Mouse (Mus musculus): ENCODE data around the gene Mpv17. TPM values are rescaled to one million over a fixed set of nuclear protein-coding genes. Genes with fewer than 3 reads are reported as not detected.

Mpv17 gene
- polyA plus RNA-seq (2017; shearing (Covaris generic)) = 10 to 100 TPM; 40.8 to 67.2 (median 64.2) TPM

GRCm38 (mm10) chr5:31154152-31154553 is at the start of gene Mpv17:
Gene Mpv17 (minus strand): TSS chr5:31154251.
- peak; percentile 97 for ATAC-seq

GRCm38 (mm10) chr5:31202933-31203332 is 48.9 kb upstream of the Mpv17 start:
- ATAC-seq = no peak

- ATAC-seq = peak; percentile 99
Observed at GRCm38 (mm10) chr5:31201742-31202590, 47.9 kb upstream of the Mpv17 start, which contains the start of gene Zfp513. Gene Zfp513 (minus strand): TSS chr5:31202303.

- no peak for ATAC-seq
Observed at GRCm38 (mm10) chr5:31201042-31201741, 47.1 kb upstream of the Mpv17 start.

GRCm38 (mm10) chr5:31200327-31200768 is 46.3 kb upstream of the Mpv17 start:
- ATAC-seq = no peak

- no peak for ATAC-seq
Observed at GRCm38 (mm10) chr5:31199893-31200292, 45.8 kb upstream of the Mpv17 start.

GRCm38 (mm10) chr5:31199321-31199892 is 45.4 kb upstream of the Mpv17 start:
- ATAC-seq = no peak

DNA sequence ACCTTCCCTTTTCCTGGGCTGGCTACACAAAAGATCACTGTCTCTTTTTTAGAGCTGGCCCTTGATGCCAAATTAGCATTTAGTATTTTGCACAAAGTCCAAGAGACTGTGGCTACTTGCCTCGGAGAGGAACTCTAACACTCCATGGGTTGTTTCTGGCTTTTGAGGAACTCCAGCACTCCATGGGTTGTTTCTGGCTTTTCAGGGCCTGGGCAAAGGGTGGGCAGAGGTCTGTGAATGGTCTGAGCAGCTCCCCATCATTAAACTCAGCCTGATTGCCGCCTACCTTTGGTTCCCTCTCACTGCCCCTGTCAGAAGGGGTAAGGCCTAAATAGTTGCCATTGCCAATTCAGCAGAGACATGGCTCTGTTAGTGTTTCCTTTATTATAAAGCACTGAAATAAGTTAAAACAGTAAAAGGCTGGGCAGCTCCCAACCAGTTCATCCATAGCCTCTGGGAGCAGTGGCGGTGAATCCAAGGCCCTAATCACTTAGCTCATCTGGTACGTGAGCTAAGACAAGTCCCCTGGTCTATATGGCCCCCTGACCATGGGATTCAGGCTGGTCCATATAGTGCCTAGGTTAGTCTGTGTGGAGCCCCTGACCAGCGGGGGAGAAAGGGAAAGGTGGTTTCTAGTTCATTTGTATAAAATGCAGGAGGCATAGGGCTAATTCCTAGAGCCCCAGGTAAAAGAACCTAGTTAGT is 44.7 kb upstream of the Mpv17 start:
- ATAC-seq = no peak

- ATAC-seq = no peak
Observed at GRCm38 (mm10) chr5:31198170-31198569, 44.1 kb upstream of the Mpv17 start.

DNA sequence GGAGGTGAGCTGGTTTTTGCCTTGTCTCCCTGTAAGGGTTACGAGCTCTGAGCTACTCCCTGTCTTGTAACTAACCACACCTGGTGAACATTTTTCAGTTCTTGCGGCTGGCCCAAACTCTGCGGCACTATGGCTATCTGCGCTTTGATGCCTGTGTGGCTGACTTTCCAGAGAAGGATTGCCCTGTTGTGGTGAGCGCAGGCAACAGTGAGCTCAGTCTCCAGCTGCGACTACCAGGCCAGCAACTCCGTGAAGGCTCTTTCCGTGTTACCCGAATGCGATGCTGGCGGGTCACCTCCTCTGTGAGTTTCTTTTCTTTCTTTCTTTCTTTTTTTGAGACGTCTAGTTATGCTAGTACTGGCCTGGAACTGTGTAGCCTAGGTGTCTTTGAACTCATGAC is 43.0 kb upstream of the Mpv17 start:
- ATAC-seq = no peak

DNA sequence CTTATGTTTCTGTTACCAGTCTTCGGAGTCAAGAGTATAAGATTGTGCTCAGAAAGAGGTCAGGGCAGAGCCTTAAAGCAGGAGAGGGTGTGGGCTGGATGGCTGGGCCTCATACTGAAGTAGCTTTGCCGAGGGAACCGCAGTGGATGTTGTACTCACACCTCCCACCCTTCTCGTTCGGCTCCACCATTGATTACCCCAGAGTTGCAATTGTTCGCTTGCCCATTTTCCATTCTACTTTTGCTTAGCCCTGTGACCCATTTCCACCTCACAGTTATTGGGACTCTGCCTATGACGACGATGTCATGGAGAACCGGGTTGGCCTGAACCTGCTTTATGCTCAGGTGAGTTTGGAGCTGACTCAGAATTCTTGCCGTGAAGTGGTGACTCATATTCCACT is 42.2 kb upstream of the Mpv17 start:
- no peak for ATAC-seq

DNA sequence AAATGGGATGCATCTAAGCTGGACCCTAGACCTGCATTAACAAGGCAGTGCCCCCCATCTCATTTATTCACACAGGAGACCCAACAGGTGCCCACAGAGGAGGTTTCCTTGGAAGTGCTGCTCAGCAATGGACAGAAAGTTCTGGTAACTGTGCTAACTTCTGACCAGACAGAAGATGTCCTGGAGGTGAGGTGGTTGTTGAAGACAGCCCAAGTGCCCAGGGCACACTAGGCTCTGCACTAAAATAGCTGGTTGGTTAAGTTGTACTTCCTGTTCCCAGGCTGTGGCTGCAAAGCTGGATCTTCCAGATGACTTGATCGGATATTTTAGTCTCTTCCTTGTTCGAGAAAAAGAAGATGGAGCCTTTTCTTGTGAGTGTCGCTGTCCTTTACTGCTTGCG is 41.6 kb upstream of the Mpv17 start:
- no peak for ATAC-seq

GRCm38 (mm10) chr5:31194486-31195485 is 40.7 kb upstream of the Mpv17 start:
- no peak for ATAC-seq

GRCm38 (mm10) chr5:31193631-31194281 is 39.7 kb upstream of the Mpv17 start:
- no peak for ATAC-seq

GRCm38 (mm10) chr5:31192939-31193630 is 39.0 kb upstream of the Mpv17 start, which contains the start of the genes Snx17 and Eif2b4:
Gene Snx17 (plus strand): TSS chr5:31193227.
Gene Eif2b4 (minus strand): TSS chr5:31193430.
- ATAC-seq = peak; percentile 92

DNA sequence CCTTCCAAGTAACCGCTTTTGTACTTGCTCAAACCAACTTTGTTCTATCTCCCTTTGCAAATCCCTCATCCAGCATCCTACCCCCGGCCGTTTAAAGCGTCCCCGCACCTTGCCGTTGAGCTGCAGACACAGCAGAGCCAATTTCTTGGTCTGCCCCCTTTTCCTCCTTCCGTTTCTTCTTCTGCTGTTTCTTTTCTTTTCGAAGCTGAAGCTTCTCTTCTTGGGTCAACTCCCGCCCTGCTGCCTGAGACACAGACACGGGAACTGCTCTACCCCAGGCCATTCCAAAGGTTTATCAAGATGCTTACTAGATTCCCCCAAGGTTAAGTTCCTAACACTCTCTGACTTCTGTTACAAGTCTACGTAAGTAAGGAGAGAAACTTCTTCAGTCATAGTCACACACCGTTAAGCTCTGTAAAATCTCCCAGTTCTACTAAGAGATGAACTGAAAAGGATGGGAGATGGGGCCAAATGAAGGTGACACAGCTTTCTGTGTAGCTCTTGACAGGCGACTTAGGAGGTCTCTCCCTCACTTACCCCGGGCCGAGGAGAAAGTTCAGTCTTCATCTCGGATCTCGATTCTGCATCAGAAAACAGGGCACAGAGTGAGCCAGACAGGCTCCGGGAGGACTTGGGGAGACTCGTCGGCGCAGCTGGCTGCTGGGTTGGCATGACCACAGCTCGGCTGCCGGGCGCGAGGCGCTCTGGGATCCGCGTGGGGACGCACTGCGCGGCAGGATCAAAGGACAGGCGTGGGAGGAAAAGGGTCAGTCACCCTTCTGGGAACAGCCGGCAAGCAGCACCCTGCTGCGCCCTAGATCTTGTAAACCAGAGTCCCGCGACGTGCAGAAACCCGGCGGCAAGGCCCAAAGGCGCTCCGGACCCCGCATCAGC is 38.2 kb upstream of the Mpv17 start:
- peak; percentile 9 for ATAC-seq

DNA sequence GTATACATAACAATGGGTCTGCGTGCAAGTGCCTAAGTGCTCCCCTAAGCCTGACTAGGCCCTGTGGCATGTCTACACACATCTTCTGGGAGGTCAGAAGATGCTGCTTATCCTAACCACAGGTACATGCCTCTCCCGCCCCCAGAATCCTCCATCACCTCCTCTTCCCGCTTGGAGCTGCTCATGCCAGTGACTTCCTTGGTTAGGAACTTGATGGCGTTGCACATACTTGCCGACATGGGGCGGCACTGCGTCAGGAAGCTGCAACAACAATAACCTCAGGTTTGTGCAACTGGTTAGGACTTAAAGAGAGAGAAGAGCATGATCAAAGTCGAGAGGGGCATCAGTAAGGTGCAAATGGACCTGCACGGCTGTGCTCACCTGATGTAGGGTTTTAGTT is 36.1 kb upstream of the Mpv17 start:
- ATAC-seq = no peak

- no peak for ATAC-seq
Observed at GRCm38 (mm10) chr5:31188223-31188840, 34.3 kb upstream of the Mpv17 start.

DNA sequence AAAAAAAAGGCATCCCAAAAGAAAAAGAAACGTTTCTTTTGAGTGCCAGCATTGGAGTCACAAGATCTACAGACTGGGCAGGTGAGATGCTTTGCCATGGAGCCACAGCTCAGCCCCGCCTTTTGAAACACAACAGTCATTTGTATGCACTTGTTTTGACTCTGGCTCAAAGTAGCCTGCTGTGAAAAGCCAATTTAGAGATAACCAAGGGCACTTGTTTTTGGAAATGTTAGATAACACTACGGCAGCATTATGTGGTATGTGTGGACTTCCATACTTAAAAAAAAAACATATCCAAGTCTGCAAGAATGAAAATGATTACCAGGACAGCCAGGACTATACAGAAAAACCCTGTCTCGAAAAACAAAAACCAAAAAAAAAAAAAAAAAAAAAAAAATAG is 29.6 kb upstream of the Mpv17 start:
- ATAC-seq = no peak
